Mouse (Mus musculus): ENCODE measurements around the gene Rpp14.

Rpp14 gene

GRCm38 (mm10) chr14:8054310-8055102 lies 25.7 kb upstream of the Rpp14 start:
- in situ Hi-C loops (cut with MboI, MseI): no loop called here

GRCm38 (mm10) chr14:8056076-8056475 lies 24.1 kb upstream of the Rpp14 start:
- in situ Hi-C loops (cut with MboI, MseI): no loop called here

GRCm38 (mm10) chr14:8059938-8060337 lies 20.2 kb upstream of the Rpp14 start:
- in situ Hi-C loops (cut with MboI, MseI): no loop called here

- in situ Hi-C loops (cut with MboI, MseI): no loop called here
These were observed 18.1 kb upstream of the Rpp14 start for GRCm38 (mm10) chr14:8062076-8062475.

GRCm38 (mm10) chr14:8062537-8063301 lies 17.4 kb upstream of the Rpp14 start:
- in situ Hi-C loops (cut with MboI, MseI): no loop called here

GRCm38 (mm10) chr14:8063835-8064785 lies 16.1 kb upstream of the Rpp14 start:
- in situ Hi-C loops (cut with MboI, MseI): no loop called here

GRCm38 (mm10) chr14:8080718-8081117 lies 551 bp downstream of the Rpp14 start:
- in situ Hi-C loops (cut with MboI, MseI): no loop called here

GRCm38 (mm10) chr14:8082949-8083348 lies 2.8 kb downstream of the Rpp14 start:
- in situ Hi-C loops (cut with MboI, MseI): no loop called here

- in situ Hi-C loops (cut with MboI, MseI): no loop called here
These were observed 8.8 kb downstream of the Rpp14 start for GRCm38 (mm10) chr14:8089016-8089415.

GRCm38 (mm10) chr14:8092573-8092972 lies 12.4 kb downstream of the Rpp14 start:
- in situ Hi-C loops (cut with MboI, MseI): no loop called here

- in situ Hi-C loops (cut with MboI, MseI): no loop called here
These were observed 13.3 kb downstream of the Rpp14 start for GRCm38 (mm10) chr14:8093427-8093826.

- in situ Hi-C loops (cut with MboI, MseI): loop anchor here in 1 of 2 experiments (5.0 kb wide), 1 partner anchor 72 kb away; no protein-coding TSS in a partner anchor
These were observed 14.9 kb downstream of the Rpp14 start for GRCm38 (mm10) chr14:8094931-8095561.

GRCm38 (mm10) chr14:8095562-8095950 lies 15.4 kb downstream of the Rpp14 start:
- in situ Hi-C loops (cut with MboI, MseI): loop anchor here in 1 of 2 experiments (5.0 kb wide), 1 partner anchor 72 kb away; no protein-coding TSS in a partner anchor

GRCm38 (mm10) chr14:8097978-8098686 lies 18.0 kb downstream of the Rpp14 start, which contains the start of gene Pxk:
Pxk (plus strand) TSS chr14:8098211.
- in situ Hi-C loops (cut with MboI, MseI): loop anchor here in 1 of 2 experiments (5.0 kb wide), 1 partner anchor 69 kb away; no protein-coding TSS in a partner anchor

GRCm38 (mm10) chr14:8098687-8098995 lies 18.5 kb downstream of the Rpp14 start:
- in situ Hi-C loops (cut with MboI, MseI): loop anchor here in 1 of 2 experiments (5.0 kb wide), 1 partner anchor 69 kb away; no protein-coding TSS in a partner anchor

GRCm38 (mm10) chr14:8099561-8100021 lies 19.4 kb downstream of the Rpp14 start:
- in situ Hi-C loops (cut with MboI, MseI): loop anchor here (5.0 kb wide), 2 partner anchors 53 to 68 kb away; no protein-coding TSS in a partner anchor

GRCm38 (mm10) chr14:8101886-8102285 lies 21.7 kb downstream of the Rpp14 start:
- in situ Hi-C loops (cut with MboI, MseI): loop anchor here in 1 of 2 experiments (5.0 kb wide), 1 partner anchor 50 kb away; no protein-coding TSS in a partner anchor

- in situ Hi-C loops (cut with MboI, MseI): loop anchor here in 1 of 2 experiments (5.0 kb wide), 1 partner anchor 50 kb away; no protein-coding TSS in a partner anchor
These were observed 22.5 kb downstream of the Rpp14 start for GRCm38 (mm10) chr14:8102676-8103075.

GRCm38 (mm10) chr14:8108047-8108446 lies 27.9 kb downstream of the Rpp14 start:
- in situ Hi-C loops (cut with MboI, MseI): no loop called here

GRCm38 (mm10) chr14:8108976-8109375 lies 28.8 kb downstream of the Rpp14 start:
- in situ Hi-C loops (cut with MboI, MseI): no loop called here

Measured in T-helper 17 cell (primary cell).